Mouse (Mus musculus): ENCODE measurements at regions not wholly inside any gene's neighbourhood (a gene's known extent, or its start where the extent isn't known, plus 50 kb on each side); places are given as distances from the start of the nearest gene placed in this dataset.

DNA sequence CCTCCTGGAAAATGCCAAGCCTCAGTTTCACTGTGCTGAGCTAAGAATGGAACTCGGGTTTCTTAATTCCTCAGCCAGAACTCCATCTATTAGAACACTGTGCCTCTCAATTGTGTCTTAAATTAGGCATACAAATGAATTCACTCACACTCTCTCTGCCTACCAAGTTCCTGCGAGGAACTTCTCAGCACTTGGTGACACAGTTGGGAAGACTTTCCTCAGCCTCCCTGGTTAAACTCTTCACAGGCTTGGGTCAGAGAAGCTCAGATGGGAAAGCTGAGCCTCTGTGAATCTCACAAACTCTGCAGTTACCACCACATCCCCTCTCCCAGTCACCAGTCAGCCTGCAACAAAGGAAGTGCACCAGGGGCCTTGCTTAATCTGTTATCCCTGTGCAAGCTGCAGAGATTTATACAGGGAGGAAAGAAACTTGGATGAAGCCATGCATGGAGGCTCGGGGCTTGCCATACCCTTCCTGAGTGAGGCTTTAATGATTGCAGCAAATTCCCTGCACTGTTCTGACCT lies 188.9 kb upstream of the Cnr1 start:
- DNase-seq (ENCODE audit: low spot score, missing footprints) (no peak), ATAC-seq (ENCODE audit: low FRiP score) (no peak)
- Histone ChIP-seq H3K4me1 (ENCODE audit: control insufficient read depth, insufficient read depth, low read length) (peaks cover 2% of the 10 kb centered on the region; the same call in 1 of the 2 replicates), H3K27ac (ENCODE audit: low read depth, low read length) (no peak overlapping the region), H3K36me3 (ENCODE audit: control insufficient read depth, insufficient read depth, low read length) (no peaks in the 10 kb centered on the region), H3K9ac (ENCODE audit: low read length) (no peak overlapping the region), H3K4me2 (no peak overlapping the region), H3K27me3 (ENCODE audit: control insufficient read depth, insufficient read depth, low read length) (no peaks in the 10 kb centered on the region), H3K9me3 (ENCODE audit: control insufficient read depth, low read length) (no peaks in the 10 kb centered on the region), H3K4me3 (ENCODE audit: low read depth, low read length) (no peak overlapping the region)
- 22% methylated on average over 3 of the region's 3 CpGs for WGBS

DNA sequence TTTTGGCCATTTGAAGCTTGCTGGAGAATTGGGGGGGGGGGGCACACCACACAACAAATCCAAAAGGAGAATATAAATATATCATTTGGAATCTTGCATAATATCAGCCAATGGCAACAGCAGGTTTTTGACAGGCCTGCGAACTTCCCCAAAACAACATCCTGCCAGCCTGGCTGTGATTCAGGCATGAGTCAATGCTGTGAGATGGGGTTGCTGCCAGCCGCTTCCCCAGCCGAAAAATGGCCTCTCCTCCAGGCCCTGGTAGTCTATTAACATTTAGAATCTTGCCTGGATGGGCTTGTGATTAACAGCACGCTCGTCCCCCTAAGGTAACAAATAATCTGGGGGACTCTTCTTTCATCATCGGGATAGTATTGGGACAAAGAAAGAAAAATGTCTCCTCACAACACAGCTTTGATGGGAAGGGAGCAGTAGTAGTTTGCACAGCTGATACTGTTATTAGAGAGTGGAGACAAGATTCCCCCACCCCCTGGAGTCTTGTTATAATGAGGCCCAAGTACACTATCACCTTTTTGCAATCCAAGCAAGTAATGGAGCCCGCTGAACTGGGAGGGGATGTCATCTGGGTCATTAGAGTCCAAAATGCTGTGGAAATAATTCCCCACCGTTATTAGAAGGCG lies 188.2 kb upstream of the Cnr1 start:
- Histone ChIP-seq H3K4me2 (no peak overlapping the region), H3K4me3 (ENCODE audit: low read depth, low read length) (no peak overlapping the region), H3K27me3 (ENCODE audit: control insufficient read depth, insufficient read depth, low read length) (no peaks in the 10 kb centered on the region), H3K4me1 (ENCODE audit: control insufficient read depth, insufficient read depth, low read length) (peaks cover 2% of the 10 kb centered on the region; the same call in 1 of the 2 replicates), H3K36me3 (ENCODE audit: control insufficient read depth, insufficient read depth, low read length) (no peaks in the 10 kb centered on the region), H3K9ac (ENCODE audit: low read length) (no peak overlapping the region), H3K27ac (ENCODE audit: low read depth, low read length) (no peak overlapping the region), H3K9me3 (ENCODE audit: control insufficient read depth, low read length) (no peaks in the 10 kb centered on the region)
- DNase-seq (ENCODE audit: low spot score, missing footprints) (no peak), ATAC-seq (ENCODE audit: low FRiP score) (no peak)
- WGBS: 85% methylated on average over 9 of the region's 9 CpGs

DNA sequence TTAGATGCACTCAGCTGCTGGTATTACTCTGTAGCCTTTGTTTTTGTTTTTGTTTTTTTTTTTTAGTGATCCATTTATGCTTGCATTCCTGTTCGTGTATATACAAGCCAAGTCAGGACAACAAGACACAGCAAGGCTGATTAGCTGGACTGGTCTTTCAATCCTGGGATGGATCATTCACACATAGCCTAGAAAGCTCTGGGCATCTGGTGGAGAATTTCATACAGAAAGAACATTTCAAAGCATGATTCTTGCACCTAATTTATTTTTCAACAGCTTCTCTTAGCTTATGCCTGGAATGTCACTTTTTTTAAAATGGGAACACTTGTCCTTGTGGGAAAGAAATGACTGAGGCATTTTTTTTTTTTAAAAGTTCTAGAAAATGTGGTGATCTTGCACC lies 187.1 kb upstream of the Cnr1 start:
- Histone ChIP-seq H3K9me3 (ENCODE audit: control insufficient read depth, low read length) (no peaks in the 10 kb centered on the region), H3K36me3 (ENCODE audit: control insufficient read depth, insufficient read depth, low read length) (no peaks in the 10 kb centered on the region), H3K4me3 (ENCODE audit: low read depth, low read length) (no peak overlapping the region), H3K4me1 (ENCODE audit: control insufficient read depth, insufficient read depth, low read length) (peaks cover 2% of the 10 kb centered on the region; the same call in 1 of the 2 replicates), H3K9ac (ENCODE audit: low read length) (no peak overlapping the region), H3K4me2 (no peak overlapping the region), H3K27me3 (ENCODE audit: control insufficient read depth, insufficient read depth, low read length) (no peaks in the 10 kb centered on the region), H3K27ac (ENCODE audit: low read depth, low read length) (no peak overlapping the region)
- DNase-seq (ENCODE audit: low spot score, missing footprints): no peak
- ATAC-seq (ENCODE audit: low FRiP score): no peak
- WGBS: 64% methylated on average over 1 of the region's 1 CpGs

DNA sequence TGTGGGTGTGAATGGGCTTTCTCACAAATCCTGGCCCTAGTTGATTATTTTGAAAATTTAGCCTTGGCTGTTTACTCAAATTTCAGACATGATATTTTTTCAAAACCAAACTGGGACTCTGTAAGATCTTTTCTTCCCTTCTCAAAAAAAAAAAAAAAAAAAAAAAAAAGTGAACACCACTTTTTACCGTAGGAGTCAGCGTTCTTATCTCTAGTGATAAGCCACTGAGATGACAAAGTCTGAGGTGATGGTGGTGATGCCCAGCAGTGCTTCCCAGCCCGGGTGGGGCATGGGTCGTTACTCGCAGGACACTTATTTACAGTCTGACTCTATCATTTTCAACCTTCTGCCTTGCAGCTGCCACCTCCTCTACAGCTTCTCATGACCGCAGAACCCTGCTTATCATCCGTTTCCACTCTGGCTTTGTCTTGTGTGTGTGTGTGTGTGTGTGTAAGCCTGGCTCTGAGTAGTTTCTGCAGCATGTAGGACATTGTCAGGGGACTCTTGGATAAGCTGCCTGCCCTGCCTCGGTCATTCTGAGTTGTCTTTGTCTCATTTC lies 186.5 kb upstream of the Cnr1 start:
- Histone ChIP-seq H3K9me3 (ENCODE audit: control insufficient read depth, low read length) (no peaks in the 10 kb centered on the region), H3K27me3 (ENCODE audit: control insufficient read depth, insufficient read depth, low read length) (no peaks in the 10 kb centered on the region), H3K36me3 (ENCODE audit: control insufficient read depth, insufficient read depth, low read length) (no peaks in the 10 kb centered on the region), H3K4me1 (ENCODE audit: control insufficient read depth, insufficient read depth, low read length) (peaks cover 2% of the 10 kb centered on the region; the same call in 1 of the 2 replicates), H3K4me3 (ENCODE audit: low read depth, low read length) (no peak overlapping the region), H3K9ac (ENCODE audit: low read length) (no peak overlapping the region), H3K4me2 (no peak overlapping the region), H3K27ac (ENCODE audit: low read depth, low read length) (no peak overlapping the region)
- 71% methylated on average over 8 of the region's 8 CpGs for WGBS
- DNase-seq (ENCODE audit: low spot score, missing footprints) (no peak), ATAC-seq (ENCODE audit: low FRiP score) (no peak)

DNA sequence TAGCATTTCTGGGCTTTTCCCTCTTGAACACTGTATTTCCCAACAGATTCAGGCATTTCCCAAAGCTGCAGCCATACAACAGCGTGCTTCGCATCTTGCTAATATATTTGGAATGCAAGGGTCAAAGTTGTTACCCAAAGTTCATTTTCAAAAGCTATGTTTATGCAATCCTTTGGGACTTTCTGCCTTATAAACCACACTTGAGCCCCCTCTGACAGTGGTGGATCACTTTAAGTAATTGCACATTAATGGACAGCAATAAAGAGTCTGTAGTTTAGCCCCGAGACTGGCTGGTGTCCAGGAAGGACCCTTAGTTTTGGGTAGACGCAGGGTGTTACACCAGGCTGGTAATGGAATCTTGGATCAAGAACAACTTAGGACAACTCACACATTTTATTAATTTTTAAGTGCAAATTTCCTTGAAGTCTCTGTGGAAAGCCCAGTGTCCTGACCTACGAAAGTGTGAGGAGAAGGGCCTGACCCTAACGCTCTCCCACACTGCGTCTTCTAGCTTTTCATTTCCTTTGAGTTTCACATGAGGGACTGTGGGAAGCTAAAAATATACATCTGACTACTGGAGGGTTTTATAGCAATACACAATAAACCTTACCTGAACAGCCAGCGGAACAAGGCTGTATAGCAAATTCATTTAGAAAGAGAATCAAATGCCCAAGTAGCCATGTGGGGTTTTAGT lies 185.0 kb upstream of the Cnr1 start:
- 82% methylated on average over 8 of the region's 8 CpGs for WGBS
- H3K27me3 ChIP-seq (ENCODE audit: control insufficient read depth, insufficient read depth, low read length): no peaks in the 10 kb centered on the region
- H3K27ac ChIP-seq (ENCODE audit: low read depth, low read length): no peak overlapping the region
- no peak overlapping the region for H3K4me3 ChIP-seq (ENCODE audit: low read depth, low read length)
- H3K4me2 ChIP-seq: no peak overlapping the region
- no peak for DNase-seq (ENCODE audit: low spot score, missing footprints)
- no peak for ATAC-seq (ENCODE audit: low FRiP score)
- no peaks in the 10 kb centered on the region for H3K36me3 ChIP-seq (ENCODE audit: control insufficient read depth, insufficient read depth, low read length)
- H3K9ac ChIP-seq (ENCODE audit: low read length): no peak overlapping the region
- H3K9me3 ChIP-seq (ENCODE audit: control insufficient read depth, low read length): no peaks in the 10 kb centered on the region
- H3K4me1 ChIP-seq (ENCODE audit: control insufficient read depth, insufficient read depth, low read length): peaks cover 2% of the 10 kb centered on the region; the same call in 1 of the 2 replicates

DNA sequence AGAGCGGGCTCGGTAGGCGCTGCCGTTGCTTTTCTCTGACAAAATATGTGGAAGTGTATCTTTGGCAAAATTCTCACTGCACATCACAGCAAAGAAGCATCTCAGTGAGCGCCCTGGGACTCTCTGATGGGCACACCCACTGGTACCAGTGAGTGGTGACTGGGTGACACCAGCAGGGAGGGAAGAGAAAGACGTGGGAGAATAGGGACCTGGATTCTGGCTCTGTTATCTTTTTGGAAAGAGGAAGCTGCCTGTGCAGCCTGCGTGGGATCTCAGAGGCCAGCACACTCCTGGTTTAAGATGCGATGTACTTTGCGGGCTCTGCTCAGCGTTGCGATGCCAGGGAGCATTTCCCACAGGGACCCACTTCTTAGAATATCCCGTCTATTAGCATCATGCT lies 183.4 kb upstream of the Cnr1 start:
- Histone ChIP-seq H3K4me2 (no peak overlapping the region), H3K9ac (ENCODE audit: low read length) (no peak overlapping the region), H3K27ac (ENCODE audit: low read depth, low read length) (no peak overlapping the region), H3K9me3 (ENCODE audit: control insufficient read depth, low read length) (no peaks in the 10 kb centered on the region), H3K4me3 (ENCODE audit: low read depth, low read length) (no peak overlapping the region), H3K4me1 (ENCODE audit: control insufficient read depth, insufficient read depth, low read length) (no peaks in the 10 kb centered on the region), H3K27me3 (ENCODE audit: control insufficient read depth, insufficient read depth, low read length) (no peaks in the 10 kb centered on the region), H3K36me3 (ENCODE audit: control insufficient read depth, insufficient read depth, low read length) (no peaks in the 10 kb centered on the region)
- DNase-seq (ENCODE audit: low spot score, missing footprints): no peak
- WGBS: 89% methylated on average over 12 of the region's 12 CpGs
- no peak for ATAC-seq (ENCODE audit: low FRiP score)

DNA sequence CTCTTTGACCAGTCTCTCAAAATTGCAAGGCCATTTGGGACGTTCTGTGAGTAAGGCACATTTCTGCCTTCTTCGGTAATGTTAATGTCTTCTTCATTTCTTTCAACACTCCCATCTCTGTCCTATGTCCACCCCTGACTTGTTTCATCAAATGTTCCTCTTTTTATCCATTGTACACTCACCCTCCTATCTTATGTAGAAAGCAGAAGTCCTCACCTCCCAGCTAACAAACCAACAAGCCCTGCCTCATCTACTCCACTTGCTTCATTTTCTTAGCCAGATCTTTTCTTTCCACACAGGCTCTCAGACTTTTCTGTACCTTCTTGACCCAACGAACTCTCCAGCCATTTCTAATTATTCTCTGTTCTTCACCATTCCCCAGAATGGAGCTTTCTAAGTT lies 179.2 kb upstream of the Cnr1 start:
- DNase-seq (ENCODE audit: low spot score, missing footprints) (no peak), ATAC-seq (ENCODE audit: low FRiP score) (no peak)
- Histone ChIP-seq H3K4me2 (no peak overlapping the region), H3K27me3 (ENCODE audit: control insufficient read depth, insufficient read depth, low read length) (no peaks in the 10 kb centered on the region), H3K36me3 (ENCODE audit: control insufficient read depth, insufficient read depth, low read length) (no peaks in the 10 kb centered on the region), H3K27ac (ENCODE audit: low read depth, low read length) (no peak overlapping the region), H3K4me3 (ENCODE audit: low read depth, low read length) (no peak overlapping the region), H3K4me1 (ENCODE audit: control insufficient read depth, insufficient read depth, low read length) (no peaks in the 10 kb centered on the region), H3K9me3 (ENCODE audit: control insufficient read depth, low read length) (no peaks in the 10 kb centered on the region), H3K9ac (ENCODE audit: low read length) (no peak overlapping the region)
- 88% methylated on average over 3 of the region's 3 CpGs for WGBS

DNA sequence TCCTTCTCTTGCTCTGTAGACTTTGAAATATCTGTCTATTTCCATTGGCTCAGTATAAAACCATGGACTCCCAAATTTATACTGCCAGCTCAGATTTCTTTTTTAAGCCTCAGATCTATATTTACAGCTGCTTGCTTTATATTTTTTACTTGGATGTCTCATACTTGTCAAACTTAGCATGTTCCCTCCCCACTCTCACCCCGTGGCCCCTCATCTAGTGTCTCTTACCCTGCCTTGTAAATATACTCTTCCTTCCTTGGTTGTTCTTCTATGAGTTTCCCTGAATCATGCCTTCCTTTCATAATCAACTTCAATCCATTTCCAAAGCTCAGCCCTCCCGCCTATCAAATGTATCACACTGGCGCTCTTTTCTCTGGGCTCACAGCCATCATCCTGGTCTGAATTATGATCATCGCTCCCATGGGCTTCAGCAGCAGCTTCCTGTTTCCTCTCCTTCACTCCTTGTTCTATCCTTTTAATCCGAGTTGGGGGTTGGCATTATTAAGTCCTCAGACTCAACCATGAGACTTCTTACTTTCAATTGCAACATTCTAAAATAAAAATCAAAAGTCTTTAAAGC lies 177.0 kb upstream of the Cnr1 start:
- no peaks in the 10 kb centered on the region for H3K27me3 ChIP-seq (ENCODE audit: control insufficient read depth, insufficient read depth, low read length)
- no peaks in the 10 kb centered on the region for H3K36me3 ChIP-seq (ENCODE audit: control insufficient read depth, insufficient read depth, low read length)
- WGBS: 87% methylated on average over 5 of the region's 5 CpGs
- DNase-seq (ENCODE audit: low spot score, missing footprints) (no peak), ATAC-seq (ENCODE audit: low FRiP score) (no peak)
- H3K9ac ChIP-seq (ENCODE audit: low read length): no peak overlapping the region
- H3K4me3 ChIP-seq (ENCODE audit: low read depth, low read length): no peak overlapping the region
- H3K4me2 ChIP-seq: no peak overlapping the region
- H3K27ac ChIP-seq (ENCODE audit: low read depth, low read length): no peak overlapping the region
- H3K9me3 ChIP-seq (ENCODE audit: control insufficient read depth, low read length): no peaks in the 10 kb centered on the region
- no peaks in the 10 kb centered on the region for H3K4me1 ChIP-seq (ENCODE audit: control insufficient read depth, insufficient read depth, low read length)

DNA sequence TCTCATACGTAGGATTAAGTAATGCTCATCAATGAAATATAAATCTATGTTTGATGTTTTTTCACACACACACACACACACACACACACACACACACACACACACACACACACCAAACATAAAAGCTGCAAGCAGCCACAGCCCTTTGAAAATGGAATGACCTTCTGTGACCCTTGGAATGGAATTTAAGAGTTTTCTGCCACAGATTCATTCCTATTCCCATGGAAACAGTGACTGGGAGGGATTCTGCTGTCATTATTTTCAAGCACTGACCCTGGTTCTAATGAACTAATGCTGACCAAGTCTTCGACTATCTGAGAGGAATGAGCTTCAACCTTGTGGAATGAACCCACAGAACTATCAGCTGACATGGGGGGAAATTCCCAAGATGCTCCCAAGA lies 156.7 kb upstream of the Cnr1 start:
- DNase-seq (ENCODE audit: low spot score, missing footprints) (no peak), ATAC-seq (ENCODE audit: low FRiP score) (no peak)
- WGBS: 31% methylated on average over 2 of the region's 2 CpGs

More for the DNA sequence above, 156.7 kb upstream of the Cnr1 start:
- H3K27me3 ChIP-seq (ENCODE audit: control insufficient read depth, insufficient read depth, low read length): no peaks in the 10 kb centered on the region
- peaks cover 2% of the 10 kb centered on the region; the same call in 1 of the 2 replicates for H3K4me1 ChIP-seq (ENCODE audit: control insufficient read depth, insufficient read depth, low read length)
- H3K27ac ChIP-seq (ENCODE audit: low read depth, low read length): no peak overlapping the region
- no peak overlapping the region for H3K4me2 ChIP-seq
- no peaks in the 10 kb centered on the region for H3K9me3 ChIP-seq (ENCODE audit: control insufficient read depth, low read length)
- no peaks in the 10 kb centered on the region for H3K36me3 ChIP-seq (ENCODE audit: control insufficient read depth, insufficient read depth, low read length)
- no peak overlapping the region for H3K4me3 ChIP-seq (ENCODE audit: low read depth, low read length)
- H3K9ac ChIP-seq (ENCODE audit: low read length): no peak overlapping the region

Data from midbrain, embryonic 11.5 days (tissue).